Mouse (Mus musculus): ENCODE results near the gene Tex33. TPM values are rescaled to one million over a fixed set of nuclear protein-coding genes. Genes with fewer than 3 reads are reported as not detected.

The Tex33 gene
- total RNA-seq, 2 experiments from 2014 or later: not detected

Small RNAs within 50 kb of the gene (microRNA-seq; reads per million reads assigned to microRNA genes)
- gene Mir7676-2 (ENCODE audit: borderline number of aligned reads in 2 of 2): 0 reads per million in 2 experiments

Other genes starting within 250 kb of the Tex33 start
- 10 to 100 TPM; 13.2 to 14.8 TPM for gene Ift27, start 221.8 kb downstream of the Tex33 start, total RNA-seq (2021)
- 1 to 10 TPM in 1 of 2 experiments, not detected in 1; 1.7 TPM for gene Pvalb, start 189.5 kb downstream of the Tex33 start, total RNA-seq (2021)
- 1 to 10 TPM; 3.3 to 3.6 TPM for gene Ncf4, start 151.1 kb downstream of the Tex33 start, total RNA-seq (2021)
- gene Csf2rb2, start 90.2 kb downstream of the Tex33 start, total RNA-seq (2021): 1 to 10 TPM in 1 of 2 experiments, under 1 TPM in 1; 0.73 to 1.5 TPM
- 1 to 10 TPM; 5.6 to 8.4 TPM for gene Csf2rb, start 70.2 kb downstream of the Tex33 start, total RNA-seq (2021)
- gene Tst, start 10.0 kb upstream of the Tex33 start, total RNA-seq (2021): 100 to 1,000 TPM; 207 to 261 TPM
- 10 to 100 TPM; 38.7 to 48.5 TPM for gene Mpst, start 10.5 kb upstream of the Tex33 start, total RNA-seq (2021)
- gene Kctd17, start 32.7 kb upstream of the Tex33 start, total RNA-seq (2021): 10 to 100 TPM; 80.4 to 83.4 TPM
- gene Tmprss6, start 72.7 kb upstream of the Tex33 start, total RNA-seq (2021): 1 to 10 TPM in 1 of 2 experiments, under 1 TPM in 1; 0.54 to 2.4 TPM
- gene Il2rb, start 99.4 kb upstream of the Tex33 start, total RNA-seq (2021): 1 to 10 TPM; 1.1 to 2.5 TPM
- gene C1qtnf6, start 135.5 kb upstream of the Tex33 start, total RNA-seq (2021): 10 to 100 TPM; 14.1 to 15.0 TPM
- 1 to 10 TPM in 1 of 2 experiments, under 1 TPM in 1; 0.45 to 1.2 TPM for gene Sstr3, start 148.8 kb upstream of the Tex33 start, total RNA-seq (2021)
- gene Rac2, start 176.9 kb upstream of the Tex33 start, total RNA-seq (2021): 1 to 10 TPM; 4.2 to 8.9 TPM
- gene Cyth4, start 201.1 kb upstream of the Tex33 start, total RNA-seq (2021): 1 to 10 TPM; 8.0 to 9.9 TPM